Mouse (Mus musculus): ENCODE results near the gene Sh2d1b2. TPM values are rescaled to one million over a fixed set of nuclear protein-coding genes. Genes with fewer than 3 reads are reported as not detected.

Sh2d1b2 gene
- polyA plus RNA-seq, 1 experiment, result not detected

GRCm38 (mm10) chr1:170301686-170302085, 69.1 kb downstream of the Sh2d1b2 start:
- no peak for TF ChIP-seq CTCF (IDR thresholded peaks at IDR 0.05; ENCODE audit: extremely low read depth, insufficient read depth, low read length)
- no peak for TF ChIP-seq POLR2A (IDR thresholded peaks at IDR 0.05; ENCODE audit: extremely low read depth, insufficient read depth, low read length)
- no peaks in the 10 kb centered on the region for H3K4me1 ChIP-seq (ENCODE audit: control insufficient read depth, insufficient read depth, low read length)
- H3K27ac ChIP-seq (ENCODE audit: insufficient read depth, low read length), result no peak overlapping the region
- no peak overlapping the region for H3K4me3 ChIP-seq (ENCODE audit: insufficient read depth, low read length)

- Histone ChIP-seq H3K27ac (ENCODE audit: insufficient read depth, low read length) (no peak overlapping the region), H3K4me3 (ENCODE audit: insufficient read depth, low read length) (no peak overlapping the region), H3K4me1 (ENCODE audit: control insufficient read depth, insufficient read depth, low read length) (no peaks in the 10 kb centered on the region)
- TF ChIP-seq POLR2A (IDR thresholded peaks at IDR 0.05; ENCODE audit: extremely low read depth, insufficient read depth, low read length), result no peak
- no peak for TF ChIP-seq CTCF (IDR thresholded peaks at IDR 0.05; ENCODE audit: extremely low read depth, insufficient read depth, low read length)
Observed at GRCm38 (mm10) chr1:170302456-170302855, 69.9 kb downstream of the Sh2d1b2 start.

- H3K4me3 ChIP-seq (ENCODE audit: insufficient read depth, low read length), result no peak overlapping the region
- no peak overlapping the region for H3K27ac ChIP-seq (ENCODE audit: insufficient read depth, low read length)
- no peaks in the 10 kb centered on the region for H3K4me1 ChIP-seq (ENCODE audit: control insufficient read depth, insufficient read depth, low read length)
- TF ChIP-seq POLR2A (IDR thresholded peaks at IDR 0.05; ENCODE audit: extremely low read depth, insufficient read depth, low read length) (no peak), CTCF (IDR thresholded peaks at IDR 0.05; ENCODE audit: extremely low read depth, insufficient read depth, low read length) (no peak)
Observed at GRCm38 (mm10) chr1:170303103-170303502, 70.6 kb downstream of the Sh2d1b2 start.

Other genes with a start within 250 kb of the Sh2d1b2 start
- gene Ddr2, start 122.0 kb upstream of the Sh2d1b2 start, polyA plus RNA-seq (2012; rRNA removed), result 3.2 and 4.0 TPM in 2 replicates
- 51.8 and 54.1 TPM in 2 replicates for gene Uap1, start 57.8 kb upstream of the Sh2d1b2 start, polyA plus RNA-seq (2012; rRNA removed)
- gene Uhmk1, start 17.4 kb upstream of the Sh2d1b2 start, polyA plus RNA-seq (2012; rRNA removed), result 77.4 and 83.4 TPM in 2 replicates
- not detected in 2 replicates for gene Sh2d1b1, start 44.6 kb downstream of the Sh2d1b2 start, polyA plus RNA-seq (2012; rRNA removed)
- 6.3 and 6.5 TPM in 2 replicates for gene Gm7694, start 73.6 kb downstream of the Sh2d1b2 start, polyA plus RNA-seq (2012; rRNA removed)
- gene Spata46, start 76.1 kb downstream of the Sh2d1b2 start, polyA plus RNA-seq (2012; rRNA removed), result not detected in 2 replicates

Data from cortical plate, adult 2 months (tissue).